Mouse (Mus musculus): ENCODE measurements around the gene Zdhhc18.

Gene Zdhhc18

GRCm38 (mm10) chr4:133605330-133605729 is 44.6 kb downstream of the Zdhhc18 start:
- intact Hi-C loops (cut with DNase I) = no loop called here

- intact Hi-C loops (cut with DNase I) = no loop called here
These were observed 45.1 kb downstream of the Zdhhc18 start for GRCm38 (mm10) chr4:133604856-133605255.

DNA sequence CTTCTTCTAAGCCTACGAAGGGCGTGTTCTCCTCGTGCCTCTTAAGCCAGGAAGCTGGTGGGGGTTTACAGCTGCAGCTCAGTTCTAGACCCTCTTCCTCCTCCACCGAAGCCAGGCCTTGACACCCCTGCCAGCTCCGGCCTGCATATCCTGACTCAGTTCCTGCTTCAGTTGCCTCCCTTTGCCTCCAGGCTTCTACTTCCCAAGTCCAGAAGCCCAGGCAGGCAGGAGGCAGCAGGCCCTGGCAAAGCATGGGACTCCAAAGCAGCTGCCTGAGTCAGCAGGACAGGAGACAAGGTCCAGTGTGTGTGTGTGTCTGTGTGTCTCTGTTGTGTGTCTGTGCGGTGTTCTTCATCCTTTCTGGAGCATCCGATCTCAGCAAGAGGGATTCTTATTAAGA is 45.8 kb downstream of the Zdhhc18 start:
- intact Hi-C loops (cut with DNase I) = no loop called here

DNA sequence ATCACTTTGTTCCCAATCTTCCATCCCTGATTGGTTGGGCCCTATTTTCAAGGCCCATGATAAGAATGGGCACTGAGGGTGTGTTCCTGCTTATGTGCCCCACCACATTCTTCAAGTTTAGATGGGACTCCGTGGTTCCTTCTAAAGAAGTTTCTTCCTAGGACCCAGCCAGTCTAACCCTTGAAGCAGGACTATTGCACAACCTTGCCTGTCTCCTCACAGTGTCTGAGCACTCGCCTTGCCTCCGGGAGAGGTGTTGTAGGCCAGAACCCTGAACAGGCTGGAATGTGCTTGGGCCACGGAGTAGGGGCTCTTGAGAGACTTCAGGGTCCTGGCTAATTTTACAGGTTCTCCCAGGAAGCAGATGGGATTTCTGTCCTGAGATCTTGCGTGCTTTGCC is 46.9 kb downstream of the Zdhhc18 start:
- intact Hi-C loops (cut with DNase I) = no loop called here

DNA sequence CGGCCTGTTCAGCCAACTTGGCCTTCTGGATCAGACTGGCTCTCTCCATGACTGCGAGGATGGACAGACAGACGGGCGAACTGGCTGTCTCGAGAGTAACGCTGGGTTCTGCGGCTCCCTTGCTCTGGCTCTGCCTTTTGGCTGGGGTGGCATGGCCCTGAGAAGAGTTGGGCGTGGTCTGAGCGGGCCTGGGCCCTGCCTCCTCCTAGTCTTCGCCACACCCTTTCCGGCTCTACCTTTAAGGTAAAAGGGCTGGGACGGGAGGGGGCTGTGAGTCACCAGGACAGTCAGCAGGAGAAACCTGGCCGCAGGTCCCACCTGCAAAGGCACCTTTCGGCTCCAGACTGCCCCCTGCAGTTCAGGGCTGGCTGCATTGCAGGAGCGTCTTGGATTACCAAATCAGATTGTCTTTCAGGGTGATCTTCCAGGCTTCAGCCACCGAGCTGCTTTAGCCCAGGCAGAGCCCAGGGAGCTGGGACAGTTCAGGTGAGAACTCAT is 48.2 kb downstream of the Zdhhc18 start, which contains the start of gene Sfn:
Sfn (minus strand) TSS at position 448 of the 498 bp plus-strand sequence.
- intact Hi-C loops (cut with DNase I) = no loop called here

DNA sequence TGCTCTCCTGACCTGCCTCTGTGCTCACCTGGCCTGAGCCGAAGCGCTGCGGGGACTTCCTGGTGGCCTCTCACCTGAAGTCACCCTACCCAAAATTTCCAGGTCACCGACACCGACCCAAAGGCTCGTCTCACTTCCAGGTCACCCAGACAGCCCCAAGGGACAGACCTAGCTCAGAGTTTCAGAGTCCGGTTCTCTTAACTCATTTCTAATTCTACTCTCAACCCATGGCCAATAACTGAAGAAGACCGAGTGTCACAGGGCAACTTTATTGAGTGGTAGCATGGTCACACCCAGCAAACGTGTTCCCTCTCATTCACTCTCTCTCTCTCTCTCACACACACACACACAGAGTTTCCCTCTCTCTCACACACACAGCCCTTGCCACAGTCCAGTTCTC is 49.6 kb downstream of the Zdhhc18 start:
- intact Hi-C loops (cut with DNase I) = no loop called here

GRCm38 (mm10) chr4:133599571-133600073 is 50.3 kb downstream of the Zdhhc18 start:
- intact Hi-C loops (cut with DNase I) = no loop called here

DNA sequence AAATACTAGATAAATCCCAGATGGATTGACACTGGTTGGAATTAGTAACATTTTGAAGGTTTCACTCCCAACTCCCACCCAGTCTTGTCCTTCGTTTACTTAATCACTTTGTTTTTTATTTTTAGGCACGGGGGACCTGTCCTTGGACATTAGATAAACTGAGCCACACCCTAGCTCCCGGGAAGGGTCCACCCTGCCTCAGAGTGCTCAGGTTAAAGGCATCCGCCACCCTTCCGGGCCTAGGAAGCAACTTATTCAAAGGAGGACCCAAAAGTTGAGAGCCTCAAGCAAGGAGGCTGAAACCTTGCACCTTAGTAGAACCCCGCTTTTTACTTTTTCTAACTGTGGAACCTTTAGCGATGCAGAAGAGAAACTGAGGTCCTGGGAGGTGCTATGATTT is 50.8 kb downstream of the Zdhhc18 start:
- intact Hi-C loops (cut with DNase I) = no loop called here

DNA sequence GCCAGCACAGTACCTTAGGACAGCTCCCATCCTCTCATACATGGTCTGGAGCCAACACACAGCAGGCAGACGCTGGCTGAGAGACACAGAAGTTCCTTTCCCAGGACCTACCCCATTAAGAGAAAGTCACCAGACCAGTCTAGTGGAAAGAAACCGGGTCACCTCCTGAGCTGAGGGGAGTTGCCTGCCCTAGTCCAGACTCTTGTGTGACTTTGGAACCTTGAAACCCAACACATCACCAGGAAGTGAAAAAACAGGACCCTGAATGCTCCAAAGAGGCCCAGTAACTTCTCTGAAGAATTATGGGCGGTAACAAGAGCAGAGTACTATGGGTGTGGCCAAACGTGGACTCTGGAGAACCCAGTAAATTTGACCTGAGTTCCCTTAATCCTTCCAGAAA is 51.3 kb downstream of the Zdhhc18 start:
- intact Hi-C loops (cut with DNase I) = no loop called here

DNA sequence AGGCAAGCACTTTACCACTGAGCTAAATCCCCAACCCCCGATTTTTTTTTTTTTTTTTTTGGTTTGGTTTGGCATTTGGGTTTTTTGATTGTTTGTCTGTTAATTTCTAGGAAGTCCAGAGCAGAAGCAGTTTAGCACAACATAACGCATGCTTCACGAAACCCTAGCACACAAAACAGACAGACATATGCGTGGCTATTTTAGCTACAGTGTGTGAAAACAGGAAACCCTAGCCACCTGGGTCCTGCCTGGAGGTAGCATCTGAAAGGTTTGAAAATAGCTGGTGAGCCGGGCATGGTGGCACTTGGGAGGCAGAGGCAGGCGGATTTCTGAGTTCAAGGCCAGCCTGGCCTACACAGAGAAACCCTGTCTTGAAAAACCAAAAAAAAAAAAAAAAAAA is 53.9 kb downstream of the Zdhhc18 start:
- intact Hi-C loops (cut with DNase I) = no loop called here

DNA sequence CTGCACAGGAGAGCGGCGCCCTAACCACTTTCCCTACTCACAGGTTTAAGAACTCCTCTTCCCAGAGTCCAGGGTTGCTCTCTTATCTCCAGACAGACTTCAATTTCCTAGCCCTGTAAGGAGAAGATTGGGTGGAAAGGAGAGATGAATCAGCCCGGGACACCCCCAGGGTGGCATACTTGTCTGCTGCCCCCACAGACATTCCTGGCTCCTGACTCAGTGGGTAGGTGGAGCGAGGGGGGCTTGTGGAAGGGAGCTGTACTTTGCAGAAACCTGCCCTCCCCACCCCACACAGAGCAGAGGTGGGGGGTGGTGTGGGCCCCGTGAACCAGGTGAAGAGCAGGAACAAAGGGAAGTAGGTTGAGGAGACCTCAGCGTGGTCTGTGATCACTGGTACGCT is 54.4 kb downstream of the Zdhhc18 start:
- intact Hi-C loops (cut with DNase I) = no loop called here

DNA sequence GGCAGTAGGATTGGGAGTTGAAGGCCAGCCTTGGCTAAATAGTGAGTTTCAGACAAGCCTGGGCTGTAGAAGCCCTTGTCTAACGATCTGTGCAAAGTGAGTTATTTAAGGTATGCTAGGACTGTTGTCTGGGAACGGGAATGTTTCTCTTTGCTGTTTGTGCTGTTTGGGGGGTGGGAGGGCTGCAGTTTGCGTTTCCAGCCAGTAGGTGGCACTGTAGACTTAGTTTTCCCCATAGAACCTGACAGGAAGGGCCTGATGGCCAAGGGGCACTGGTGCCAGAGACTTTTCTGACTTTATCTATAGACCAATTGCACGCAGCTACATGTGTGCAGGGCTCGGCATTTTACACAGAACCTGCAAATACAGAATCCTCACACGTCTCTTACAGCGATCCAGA is 57.4 kb downstream of the Zdhhc18 start:
- intact Hi-C loops (cut with DNase I) = loop anchor here (5.0 kb wide), 2 partner anchors 60 to 235 kb away; partner anchors contain the start of gene Zdhhc18

DNA sequence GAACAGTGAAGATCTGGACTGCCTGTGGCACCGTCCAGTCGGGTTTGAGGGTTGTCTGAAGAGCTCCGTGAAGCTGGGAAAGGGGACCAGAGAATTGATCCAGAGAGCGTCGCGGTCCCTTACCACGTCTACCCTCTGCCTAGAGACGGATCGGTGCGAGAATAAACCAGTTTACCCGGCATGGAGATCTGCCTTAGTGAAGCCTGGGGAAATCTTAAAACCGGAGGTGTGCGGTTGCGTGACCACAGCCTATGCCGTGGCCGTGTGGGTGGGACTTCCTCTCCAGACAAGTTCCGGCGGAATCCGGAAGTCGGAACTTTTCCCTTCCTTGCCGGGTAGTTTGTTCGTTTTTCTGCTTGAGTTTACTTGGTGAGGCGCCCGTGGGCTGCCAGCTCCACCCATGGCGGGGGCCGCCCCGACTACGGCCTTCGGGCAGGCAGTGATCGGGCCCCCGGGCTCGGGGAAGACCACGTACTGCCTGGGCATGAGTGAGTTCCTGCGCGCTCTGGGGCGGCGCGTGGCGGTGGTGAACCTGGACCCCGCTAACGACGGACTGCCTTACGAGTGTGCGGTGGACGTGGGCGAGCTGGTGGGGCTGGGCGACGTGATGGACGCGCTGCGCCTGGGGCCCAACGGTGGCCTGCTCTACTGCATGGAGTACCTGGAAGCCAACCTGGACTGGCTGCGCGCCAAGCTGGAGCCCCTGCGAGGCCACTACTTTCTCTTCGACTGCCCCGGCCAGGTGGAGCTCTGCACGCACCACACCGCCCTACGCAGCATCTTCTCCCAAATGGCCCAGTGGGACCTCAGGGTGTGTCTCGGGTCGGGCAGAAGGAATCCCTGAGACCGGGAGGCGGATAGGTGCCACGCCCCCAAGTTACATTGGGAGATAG is 65.6 kb downstream of the Zdhhc18 start, which contains the start of gene Gpn2:
Gpn2 (plus strand) TSS at position 304 of the 893 bp plus-strand sequence.
- intact Hi-C loops (cut with DNase I) = no loop called here

DNA sequence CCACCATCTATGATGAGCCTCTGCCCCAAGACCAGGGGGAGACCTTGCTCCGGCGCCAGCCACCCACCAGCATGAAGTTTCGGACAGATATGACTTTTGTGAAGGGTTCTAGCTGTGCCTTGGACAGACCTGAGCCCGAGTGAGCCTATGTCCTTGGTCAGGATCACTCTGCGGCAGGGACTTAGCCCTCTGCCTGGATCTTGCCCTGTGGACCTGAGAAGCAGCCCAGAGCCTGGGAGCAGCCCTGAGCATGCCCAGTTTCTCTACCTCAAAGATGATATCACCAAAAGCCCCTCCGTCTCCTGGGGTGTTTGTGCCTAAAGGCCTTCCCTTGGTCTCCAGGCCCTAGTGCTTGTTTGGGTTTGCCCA is 66.3 kb downstream of the Zdhhc18 start:
- intact Hi-C loops (cut with DNase I) = no loop called here

DNA sequence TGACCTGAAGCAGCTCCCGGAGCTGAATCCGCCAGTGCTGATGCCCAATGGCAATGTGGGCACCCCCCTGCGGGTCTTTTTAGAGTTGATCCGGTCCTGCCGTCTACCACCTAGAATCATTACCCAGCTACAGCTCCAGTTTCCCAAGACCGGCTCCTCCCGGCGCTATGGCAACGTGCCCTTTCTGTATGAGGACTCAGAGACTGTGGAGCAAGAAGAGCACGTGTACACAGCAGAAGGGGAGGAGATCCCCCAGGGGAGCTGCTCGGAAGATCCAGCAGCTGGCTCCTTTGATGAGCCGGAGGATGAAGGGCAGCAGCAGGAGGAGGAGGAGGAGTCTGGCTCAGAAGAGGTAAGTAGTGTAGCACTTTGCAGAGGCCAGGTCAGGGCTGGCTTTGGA is 72.0 kb downstream of the Zdhhc18 start:
- intact Hi-C loops (cut with DNase I) = no loop called here

GRCm38 (mm10) chr4:133574843-133575202 is 75.1 kb downstream of the Zdhhc18 start:
- intact Hi-C loops (cut with DNase I) = no loop called here

- intact Hi-C loops (cut with DNase I) = no loop called here
These were observed 75.7 kb downstream of the Zdhhc18 start, which contains the start of gene Gpatch3 for GRCm38 (mm10) chr4:133574070-133574842. Gene Gpatch3 (plus strand): TSS chr4:133574745.

- intact Hi-C loops (cut with DNase I) = no loop called here
These were observed 79.9 kb downstream of the Zdhhc18 start for GRCm38 (mm10) chr4:133570066-133570466.

DNA sequence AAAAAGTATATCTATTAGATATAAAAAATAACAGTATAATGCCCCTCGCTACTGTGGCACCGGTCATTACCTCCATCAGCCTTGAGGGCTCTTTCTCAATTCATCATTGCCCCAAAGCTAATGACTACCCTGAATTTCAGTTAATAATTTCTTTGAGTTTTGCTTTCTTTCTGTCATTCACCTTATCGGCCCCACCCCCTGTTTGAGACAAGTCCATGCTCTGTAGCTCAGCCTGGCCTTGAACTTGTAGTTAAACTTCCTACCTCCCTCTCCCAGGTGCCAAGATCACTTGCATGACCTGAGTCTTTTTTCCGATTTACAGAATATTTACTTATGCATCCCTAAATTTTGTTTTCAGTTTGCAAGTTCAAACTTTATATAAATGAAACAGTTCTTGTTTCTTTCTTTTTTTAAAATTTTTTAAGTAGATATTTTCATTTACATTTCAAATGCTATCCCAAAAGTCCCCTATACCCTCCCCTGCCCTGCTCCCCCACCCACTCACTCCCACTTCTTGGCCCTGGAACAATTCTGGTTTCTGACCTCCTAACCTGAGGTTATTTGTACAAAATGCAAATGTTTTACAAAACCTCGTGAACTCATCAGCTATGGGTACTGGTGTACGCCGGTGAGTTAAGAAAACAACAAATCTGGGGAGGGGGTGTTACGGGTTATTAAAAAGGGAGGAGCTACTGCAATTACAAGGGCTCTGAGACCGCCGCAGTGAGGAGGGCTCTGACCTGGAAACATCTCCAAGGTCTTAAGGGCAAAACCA is 80.5 kb downstream of the Zdhhc18 start:
- intact Hi-C loops (cut with DNase I) = no loop called here

DNA sequence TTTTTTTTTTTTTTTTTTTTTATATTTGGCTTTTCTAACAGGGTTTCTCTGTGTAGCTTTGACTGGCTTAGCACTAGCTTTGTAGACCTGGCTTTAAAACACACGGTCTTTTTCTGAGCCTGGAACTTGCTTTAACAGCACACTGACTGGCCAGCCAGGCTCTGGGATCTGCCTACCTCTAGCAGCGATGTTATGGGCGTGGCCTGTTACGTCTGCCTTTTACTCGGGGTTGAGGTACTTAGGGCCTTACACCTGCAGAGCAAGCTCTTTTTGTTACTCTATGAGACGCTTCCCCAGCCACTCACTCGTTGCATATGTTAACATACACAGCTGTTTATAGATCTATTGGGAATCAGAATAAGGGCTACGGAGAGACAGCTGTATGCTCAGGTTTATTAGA is 82.7 kb downstream of the Zdhhc18 start:
- intact Hi-C loops (cut with DNase I) = no loop called here

- intact Hi-C loops (cut with DNase I) = no loop called here
These were observed 86.8 kb downstream of the Zdhhc18 start for GRCm38 (mm10) chr4:133563123-133563571.

All from adrenal gland (tissue).